17 mouse cellular contexts compared by ENCODE assay signal in the genomic region with DNA sequence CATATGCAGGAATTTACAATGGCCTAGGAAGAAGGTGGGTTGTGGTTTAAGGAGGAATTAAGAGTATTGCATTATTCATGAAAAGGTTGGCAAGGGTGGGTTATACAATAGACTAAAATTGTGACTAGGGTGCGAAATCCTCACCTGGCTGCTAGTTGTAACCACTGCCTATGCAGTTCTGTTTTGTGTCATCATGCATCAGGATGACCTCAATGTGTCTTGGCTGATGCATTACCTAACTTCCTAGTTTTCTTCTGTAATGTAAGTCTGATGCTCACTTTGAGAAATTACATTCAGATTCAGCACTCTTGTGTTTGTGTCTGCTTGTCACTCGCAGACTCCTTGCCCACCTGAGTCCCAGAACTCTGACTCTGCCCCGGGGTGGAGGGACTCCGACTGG.
"Had no signal": no experiment of that assay in that cellular context is flagged by ENCODE, and none has a peak within 500 bp of the region (broad histone marks: within the 10 kb centered on the region; RNA-seq: fewer than 3 reads in every experiment).

No protein-coding gene starts in this region.

- H3K36me3 ChIP-seq: midbrain, embryonic 10.5 days; midbrain, embryonic 12.5 days; neural tube, embryonic 13.5 days; stomach, embryonic 15.5 days had no signal

- H3K9me3 ChIP-seq: midbrain, embryonic 10.5 days; midbrain, embryonic 12.5 days; neural tube, embryonic 13.5 days; neural tube, embryonic 15.5 days; stomach, embryonic 15.5 days had no signal

- ATAC-seq: midbrain, embryonic 16.5 days had no signal

- H3K9ac ChIP-seq: lung, embryonic 14.5 days; midbrain, embryonic 12.5 days; neural tube, embryonic 13.5 days; neural tube, embryonic 15.5 days; stomach, embryonic 15.5 days had no signal

- H3K4me2 ChIP-seq: lung, embryonic 14.5 days; midbrain, embryonic 12.5 days; neural tube, embryonic 13.5 days; neural tube, embryonic 15.5 days; stomach, embryonic 15.5 days had no signal

- H3K27me3 ChIP-seq: midbrain, embryonic 12.5 days; neural tube, embryonic 13.5 days; neural tube, embryonic 15.5 days; stomach, embryonic 15.5 days had no signal

- DNase-seq: lung, adult 18-20 months; lung, embryonic 14.5 days; lung, postnatal 10 days; lung, postnatal 4 days; midbrain, embryonic 14.5 days; right cerebral cortex, postnatal 14 days; thymus, adult 2 months; thymus, postnatal 25 days; thymus, postnatal 4 days had no signal

- H3K4me3 ChIP-seq: midbrain, embryonic 10.5 days; midbrain, embryonic 12.5 days; myocyte; neural tube, embryonic 13.5 days; neural tube, embryonic 15.5 days; stomach, embryonic 15.5 days had no signal

- H3K27ac ChIP-seq: midbrain, embryonic 10.5 days; midbrain, embryonic 12.5 days; neural tube, embryonic 13.5 days; neural tube, embryonic 15.5 days; stomach, embryonic 15.5 days; stomach, postnatal 0 days had no signal

- H3K4me1 ChIP-seq: midbrain, embryonic 10.5 days; midbrain, embryonic 12.5 days; stomach, embryonic 15.5 days had no signal
